ENCODE assay signal across 9 mouse cellular contexts in the genomic region with DNA sequence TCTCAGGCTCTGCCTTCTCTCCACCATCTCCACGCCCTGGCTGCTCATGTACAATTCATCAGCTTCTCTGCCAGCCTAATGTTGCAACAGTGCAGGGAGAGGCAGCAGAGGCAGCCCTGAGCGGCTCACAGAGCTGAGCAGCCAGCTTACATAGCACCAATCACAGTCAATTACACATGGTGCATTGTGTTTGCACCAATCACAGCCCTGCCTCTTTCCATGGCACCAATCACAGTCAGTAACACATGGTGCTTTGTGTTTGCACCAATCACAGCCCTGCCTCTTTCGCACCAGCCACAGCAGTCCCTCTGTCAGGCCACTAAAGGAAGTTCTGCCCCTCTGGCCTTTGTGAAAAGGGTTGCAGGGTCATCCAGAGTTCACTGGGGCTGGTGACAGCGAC. TPM values are rescaled to one million over a fixed set of nuclear protein-coding genes. Genes with fewer than 3 reads are reported as not detected.
DNase-seq lines count a peak whose midpoint lies in the region; ATAC-seq and TF ChIP-seq lines count a peak whose summit lies in the region.
"Had no signal": no experiment of that assay in that cellular context is flagged by ENCODE, and none has a peak within 500 bp of the region (broad histone marks: within the 10 kb centered on the region; RNA-seq: fewer than 3 reads in every experiment).

No protein-coding gene starts in this region.

- H3K27ac ChIP-seq in ES-Bruce4 (ENCODE audit: insufficient read depth, low read length), result peak overlapping the region; percentile 60
- peak overlapping the region; percentile 95 for H3K27ac ChIP-seq in forebrain, embryonic 15.5 days (replicated peaks)
- no peak overlapping the region for H3K27ac ChIP-seq in liver, embryonic 14.5 days

- TF ChIP-seq POLR2A in ES-Bruce4 (IDR thresholded peaks at IDR 0.05; ENCODE audit: insufficient read depth, low read length), result peak; percentile 44

- H3K9ac ChIP-seq in ES-Bruce4 (ENCODE audit: low read depth, poor library complexity, severe bottlenecking), result peak overlapping the region; percentile 8; the same call in 1 of the 2 replicates
- H3K9ac ChIP-seq in forebrain, embryonic 15.5 days (replicated peaks), result peak overlapping the region; percentile 46
- H3K9ac ChIP-seq in liver, embryonic 14.5 days (replicated peaks), result no peak overlapping the region

- 3% methylated on average over 4 of the region's 4 CpGs for WGBS in forebrain, embryonic 15.5 days
- WGBS in liver, embryonic 14.5 days (ENCODE audit: insufficient replicate concordance), result 14% methylated on average over 4 of the region's 4 CpGs

- intact Hi-C loops in heart, postnatal 14 days (cut with DNase I), result loop anchor here (10.0 kb wide), 3 partner anchors 241 to 541 kb away; no protein-coding TSS in a partner anchor

- H3K4me1 ChIP-seq in ES-Bruce4 (ENCODE audit: control insufficient read depth, insufficient read depth, low read length), result no peaks in the 10 kb centered on the region
- peaks cover 9% of the 10 kb centered on the region for H3K4me1 ChIP-seq in forebrain, embryonic 15.5 days
- H3K4me1 ChIP-seq in liver, embryonic 14.5 days (replicated peaks; ENCODE audit: control insufficient read depth in 2 of 2, insufficient read depth in 2 of 2, low read length in 1 of 2), result peaks cover 0 to 3% of the 10 kb centered on the region in 2 experiments; a peak in 2 of 4 replicates

- no peak for TF ChIP-seq EP300 in ES-Bruce4 (IDR thresholded peaks at IDR 0.05; ENCODE audit: insufficient read depth, low read depth, low read length)
- no peak for TF ChIP-seq EP300 in liver, embryonic 14.5 days (IDR thresholded peaks at IDR 0.05; ENCODE audit: low read depth)

- ATAC-seq in cerebellum, adult (ENCODE audit: insufficient number of reproducible peaks, low FRiP score, low TSS enrichment), result peak; percentile 98
- ATAC-seq in forebrain, embryonic 15.5 days (replicated peaks), result peak; percentile 100
- peak; percentile 87 for ATAC-seq in liver, embryonic 14.5 days (ENCODE audit: insufficient read depth)

- peak overlapping the region; percentile 19 for H3K4me3 ChIP-seq in ES-Bruce4 (ENCODE audit: low read depth, low read length)
- H3K4me3 ChIP-seq in forebrain, embryonic 15.5 days, result peak overlapping the region; percentile 40
- H3K4me3 ChIP-seq in liver, embryonic 14.5 days (ENCODE audit: insufficient read depth in 1 of 2, low read depth in 2 of 2, low read length in 2 of 2), result no peak overlapping the region
- H3K4me3 ChIP-seq: erythroblast, embryonic 14.5 days had no signal

- DNase-seq in heart, postnatal 14 days, result peak; percentile 35 to 53
- peak; percentile 52 to 78 for DNase-seq in kidney, postnatal 4 days
- peak; percentile 4 to 26 (median 17) for DNase-seq in liver, embryonic 14.5 days (ENCODE audit: low read depth in 3 of 3, low spot score in 3 of 3)
- DNase-seq in natural killer cell, adult 2 months (ENCODE audit: low spot score in 2 of 2), result peak; percentile 10 to 36
- DNase-seq in thymus, postnatal 14 days, result peak; percentile 29

- H3K9me3 ChIP-seq in ES-Bruce4 (replicated peaks; ENCODE audit: control insufficient read depth, insufficient read depth, low read length, poor library complexity, severe bottlenecking), result no peaks in the 10 kb centered on the region
- H3K9me3 ChIP-seq in forebrain, embryonic 15.5 days, result no peaks in the 10 kb centered on the region
- no peaks in the 10 kb centered on the region for H3K9me3 ChIP-seq in liver, embryonic 14.5 days (ENCODE audit: control insufficient read depth, low read length)

- no peak for TF ChIP-seq CTCF in ES-Bruce4 (IDR thresholded peaks at IDR 0.05; ENCODE audit: low read depth, low read length)
- TF ChIP-seq CTCF in liver, embryonic 14.5 days (IDR thresholded peaks at IDR 0.05; ENCODE audit: low read depth), result no peak

- no peaks in the 10 kb centered on the region for H3K36me3 ChIP-seq in ES-Bruce4 (ENCODE audit: control insufficient read depth, insufficient read depth, low read length, poor library complexity, severe bottlenecking)
- H3K36me3 ChIP-seq in forebrain, embryonic 15.5 days, result no peaks in the 10 kb centered on the region
- no peaks in the 10 kb centered on the region for H3K36me3 ChIP-seq in liver, embryonic 14.5 days (replicated peaks; ENCODE audit: control insufficient read depth, insufficient read depth, low read depth)

- H3K4me2 ChIP-seq in forebrain, embryonic 15.5 days (replicated peaks), result peak overlapping the region; percentile 52
- no peak overlapping the region for H3K4me2 ChIP-seq in liver, embryonic 14.5 days (ENCODE audit: low read depth)

- no peaks in the 10 kb centered on the region for H3K27me3 ChIP-seq in ES-Bruce4 (ENCODE audit: control insufficient read depth, insufficient read depth, low read length, poor library complexity, severe bottlenecking)
- no peaks in the 10 kb centered on the region for H3K27me3 ChIP-seq in forebrain, embryonic 15.5 days
- H3K27me3 ChIP-seq in liver, embryonic 14.5 days (ENCODE audit: control insufficient read depth, insufficient read depth, low read length), result no peaks in the 10 kb centered on the region

RNA-seq across cellular contexts. Expression of a gene that starts 40.9 kb away (rescaled TPM):
- 12.6 and 14.6 TPM in 2 replicates for polyA plus RNA-seq in ES-Bruce4 (2011; ENCODE audit: insufficient read depth, insufficient read length, low read depth, missing spikeins)
- polyA plus RNA-seq in forebrain, embryonic 15.5 days (2015; fragmentation: Nextera tagmentation; extraction: Ambion mirVana), result 11.0 and 11.9 TPM in 2 replicates
- total RNA-seq in heart, postnatal 14 days (2021), result 10 to 100 TPM; 16.7 to 17.0 TPM
- 1.9 and 2.7 TPM in 2 replicates for polyA plus RNA-seq in liver, embryonic 14.5 days (2012; rRNA removed)
- 1.3 and 1.8 TPM in 2 replicates for polyA plus RNA-seq in liver, embryonic 14.5 days (2014; fragmentation: Nextera tagmentation; extraction: Ambion mirVana)

RNA-seq across cellular contexts. Expression of a gene that starts 51.3 kb away (rescaled TPM):
- polyA plus RNA-seq in ES-Bruce4 (2011; ENCODE audit: insufficient read depth, insufficient read length, low read depth, missing spikeins), result 14.6 and 16.7 TPM in 2 replicates
- 22.7 and 23.6 TPM in 2 replicates for polyA plus RNA-seq in forebrain, embryonic 15.5 days (2015; fragmentation: Nextera tagmentation; extraction: Ambion mirVana)
- 10 to 100 TPM; 20.7 to 22.7 TPM for total RNA-seq in heart, postnatal 14 days (2021)
- 2.7 and 3.0 TPM in 2 replicates for polyA plus RNA-seq in liver, embryonic 14.5 days (2012; rRNA removed)
- polyA plus RNA-seq in liver, embryonic 14.5 days (2014; fragmentation: Nextera tagmentation; extraction: Ambion mirVana), result 2.2 TPM in 2 replicates

Comparison
In these comparisons a context has a peak if more than half of its experiments do, and no peak if none do; other contexts are left out.
1. H3K4me3 ChIP-seq: peak in ES-Bruce4 (single experiment) and forebrain, embryonic 15.5 days (single experiment); none in liver, embryonic 14.5 days (0 of 2).
2. Peak in every context shown above with its lines, with median percentiles within 50 percentile points of each other: ATAC-seq and DNase-seq.